In the genomic region with DNA sequence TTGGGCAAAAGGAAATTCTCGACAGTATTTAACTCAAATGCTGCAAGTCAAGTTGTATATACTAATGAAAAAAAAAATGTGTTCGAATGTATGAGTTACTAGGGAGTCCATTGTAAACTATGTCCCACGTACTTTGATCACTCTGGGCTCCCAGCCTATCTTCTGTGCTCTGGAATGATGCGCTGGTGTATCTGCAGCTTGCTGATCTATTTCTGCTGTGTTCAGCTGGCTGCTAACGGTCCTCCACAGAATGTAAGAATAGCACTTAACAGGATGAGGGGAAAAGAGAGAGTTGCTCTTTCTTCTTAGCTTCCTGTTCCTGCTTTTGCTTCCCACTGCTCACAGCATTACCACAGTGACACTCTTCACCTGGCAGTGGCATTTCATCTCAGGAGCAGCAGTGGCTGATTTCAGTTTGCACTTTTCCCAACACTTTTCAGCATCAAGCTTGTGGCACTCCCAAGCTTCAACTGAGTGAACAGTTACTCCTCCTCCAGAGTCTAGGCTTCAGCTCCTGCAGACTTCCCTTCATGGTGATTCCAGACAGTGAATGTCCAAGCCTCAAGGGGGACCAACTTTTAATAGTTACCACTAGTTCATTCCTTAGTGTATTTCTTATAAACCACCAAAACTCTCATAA, we compare ENCODE assay signal across 22 mouse cellular contexts.
DNase-seq lines count a peak whose midpoint lies in the region; ATAC-seq lines count a peak whose summit lies in the region.
"Had no signal": no experiment of that assay in that cellular context is flagged by ENCODE, and none has a peak within 500 bp of the region (broad histone marks: within the 10 kb centered on the region; RNA-seq: fewer than 3 reads in every experiment).

No protein-coding gene starts in this region.

- H3K27me3 ChIP-seq in midbrain, embryonic 11.5 days (ENCODE audit: control insufficient read depth, insufficient read depth, low read length) = no peaks in the 10 kb centered on the region
- H3K27me3 ChIP-seq: heart, embryonic 12.5 days; hindbrain, embryonic 12.5 days had no signal

- H3K4me2 ChIP-seq in midbrain, embryonic 11.5 days = no peak overlapping the region
- H3K4me2 ChIP-seq: heart, embryonic 12.5 days; hindbrain, embryonic 12.5 days had no signal

- no peak for ATAC-seq in midbrain, embryonic 11.5 days (ENCODE audit: low FRiP score)
- ATAC-seq: forebrain, embryonic 14.5 days; hindbrain, embryonic 16.5 days; inflammation-experienced regulatory T-cells, adult 6 months had no signal

- no peak overlapping the region for H3K27ac ChIP-seq in midbrain, embryonic 11.5 days (ENCODE audit: low read depth, low read length)
- H3K27ac ChIP-seq: embryonic facial prominence, embryonic 10.5 days; forebrain, embryonic 10.5 days; heart, adult 2 months; hindbrain, embryonic 12.5 days had no signal

- peak; percentile 21 to 43 for DNase-seq in frontal cortex, adult 2 months (ENCODE audit: extremely low spot score in 1 of 2, low spot score in 1 of 2)
- DNase-seq in frontal cortex, postnatal 25 days (ENCODE audit: low spot score in 2 of 2) = no peak
- peak; percentile 19 for DNase-seq in right cerebral cortex, adult 18-20 months
- no peak for DNase-seq in right cerebral cortex, postnatal 4 days
- peak; percentile 15 to 66 for DNase-seq in left cerebral cortex, postnatal 25 days (ENCODE audit: low spot score in 2 of 2)
- peak; percentile 2 to 4 for DNase-seq in right cerebral cortex, postnatal 36 days (ENCODE audit: low spot score in 2 of 2)
- no peak for DNase-seq in midbrain, embryonic 11.5 days (ENCODE audit: low spot score, missing footprints)
- DNase-seq in heart, postnatal 25 days (ENCODE audit: low spot score) = no peak
- DNase-seq: adrenal gland, postnatal 10 days; cerebellum, adult 2 months; cerebellum, postnatal 10 days; gastrocnemius, postnatal 10 days; heart, adult 2 months; heart, postnatal 36 days had no signal

- no peaks in the 10 kb centered on the region for H3K9me3 ChIP-seq in midbrain, embryonic 11.5 days (ENCODE audit: control insufficient read depth, low read length)
- H3K9me3 ChIP-seq: embryonic facial prominence, embryonic 10.5 days; forebrain, embryonic 10.5 days; heart, embryonic 12.5 days; hindbrain, embryonic 12.5 days had no signal

- H3K36me3 ChIP-seq in midbrain, embryonic 11.5 days (ENCODE audit: control insufficient read depth, insufficient read depth, low read length) = no peaks in the 10 kb centered on the region
- H3K36me3 ChIP-seq: embryonic facial prominence, embryonic 10.5 days; forebrain, embryonic 10.5 days; heart, embryonic 12.5 days; hindbrain, embryonic 12.5 days had no signal

- H3K9ac ChIP-seq in midbrain, embryonic 11.5 days (ENCODE audit: low read length) = no peak overlapping the region
- H3K9ac ChIP-seq: heart, embryonic 12.5 days; hindbrain, embryonic 12.5 days had no signal

- WGBS in midbrain, embryonic 11.5 days = 82% methylated on average over 5 of the region's 5 CpGs

- intact Hi-C loops in left cerebral cortex, postnatal 25 days (cut with DNase I) = no loop called here
- intact Hi-C loops in heart, postnatal 25 days (cut with DNase I) = no loop called here

- no peak overlapping the region for H3K4me3 ChIP-seq in midbrain, embryonic 11.5 days (ENCODE audit: low read depth, low read length)
- H3K4me3 ChIP-seq: embryonic facial prominence, embryonic 10.5 days; erythroblast, embryonic 14.5 days; forebrain, embryonic 10.5 days; heart, adult 2 months; heart, embryonic 12.5 days; hindbrain, embryonic 12.5 days had no signal

- H3K4me1 ChIP-seq in midbrain, embryonic 11.5 days (ENCODE audit: control insufficient read depth, insufficient read depth, low read length) = no peaks in the 10 kb centered on the region
- H3K4me1 ChIP-seq: embryonic facial prominence, embryonic 10.5 days; forebrain, embryonic 10.5 days; heart, embryonic 12.5 days; hindbrain, embryonic 12.5 days had no signal

Comparison
In these comparisons a context has a peak if more than half of its experiments do, and no peak if none do; other contexts are left out.
1. DNase-seq: peak in frontal cortex, adult 2 months (2 of 2), right cerebral cortex, adult 18-20 months (single experiment), left cerebral cortex, postnatal 25 days (2 of 2) and right cerebral cortex, postnatal 36 days (2 of 2); none in frontal cortex, postnatal 25 days (0 of 2), right cerebral cortex, postnatal 4 days (single experiment), midbrain, embryonic 11.5 days (single experiment) and heart, postnatal 25 days (single experiment).